Mouse (Mus musculus): ENCODE results near the gene Col12a1. TPM values are rescaled to one million over a fixed set of nuclear protein-coding genes. Genes with fewer than 3 reads are reported as not detected.
"Not testable (repeated sequence)": the region's sequence is repeated elsewhere in the genome, so short reads cannot be mapped to it uniquely, and the experiment has no call there.

Gene Col12a1
- polyA plus RNA-seq, 1 experiment from 2014 or later, result 13.2 TPM

DNA sequence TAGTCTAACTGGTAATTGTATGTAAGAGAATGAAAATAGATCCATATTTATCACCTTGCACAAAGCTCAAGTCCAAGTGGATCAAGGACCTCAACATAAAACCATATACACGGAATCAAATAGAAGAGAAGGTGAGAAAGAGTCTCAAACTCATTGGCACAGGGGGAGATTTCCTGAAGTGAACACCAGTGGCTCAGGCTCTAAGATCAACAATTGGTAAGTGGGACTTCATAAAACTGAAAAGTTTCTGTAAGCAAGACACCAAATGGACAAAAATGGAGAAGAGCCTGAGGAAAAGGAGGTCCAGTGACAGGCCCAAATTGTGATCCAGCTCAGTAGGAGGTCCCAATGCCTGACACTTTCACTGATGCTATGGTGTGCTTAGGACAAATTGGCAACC is 49.8 kb downstream of the Col12a1 start:
- H3K27me3 ChIP-seq (ENCODE audit: control insufficient read depth, insufficient read depth, low read length); H3K4me1 ChIP-seq (ENCODE audit: control insufficient read depth, insufficient read depth, low read length); H3K9me3 ChIP-seq (replicated peaks; ENCODE audit: control insufficient read depth, low read length); H3K9ac ChIP-seq (ENCODE audit: low read length); H3K4me3 ChIP-seq (ENCODE audit: low read length); ATAC-seq (replicated peaks; ENCODE audit: extremely low read depth, insufficient read depth, low FRiP score); H3K4me2 ChIP-seq (ENCODE audit: low read depth, low read length); H3K27ac ChIP-seq (ENCODE audit: low read length); H3K36me3 ChIP-seq (ENCODE audit: control insufficient read depth, insufficient read depth): not testable (repeated sequence)
- 84% methylated on average over 1 of the region's 1 CpGs for WGBS

- Histone ChIP-seq H3K4me2 (ENCODE audit: low read depth, low read length) (no peak overlapping the region), H3K36me3 (ENCODE audit: control insufficient read depth, insufficient read depth) (peaks cover 3% of the 10 kb centered on the region; the same call in 1 of the 2 replicates), H3K27ac (ENCODE audit: low read length) (no peak overlapping the region), H3K9me3 (replicated peaks; ENCODE audit: control insufficient read depth, low read length) (no peaks in the 10 kb centered on the region), H3K27me3 (ENCODE audit: control insufficient read depth, insufficient read depth, low read length) (no peaks in the 10 kb centered on the region), H3K4me3 (ENCODE audit: low read length) (no peak overlapping the region), H3K4me1 (ENCODE audit: control insufficient read depth, insufficient read depth, low read length) (no peaks in the 10 kb centered on the region), H3K9ac (ENCODE audit: low read length) (no peak overlapping the region)
- 84% methylated on average over 16 of the region's 16 CpGs for WGBS
- no peak for ATAC-seq (replicated peaks; ENCODE audit: extremely low read depth, insufficient read depth, low FRiP score)
Observed at GRCm38 (mm10) chr9:79653327-79654150, 65.1 kb downstream of the Col12a1 start.

- no peaks in the 10 kb centered on the region for H3K27me3 ChIP-seq (ENCODE audit: control insufficient read depth, insufficient read depth, low read length)
- no peak overlapping the region for H3K9ac ChIP-seq (ENCODE audit: low read length)
- WGBS, result 43% methylated on average over 9 of the region's 9 CpGs
- no peaks in the 10 kb centered on the region for H3K9me3 ChIP-seq (replicated peaks; ENCODE audit: control insufficient read depth, low read length)
- peaks cover 7% of the 10 kb centered on the region; the same call in 1 of the 2 replicates for H3K36me3 ChIP-seq (ENCODE audit: control insufficient read depth, insufficient read depth)
- no peak overlapping the region for H3K27ac ChIP-seq (ENCODE audit: low read length)
- H3K4me2 ChIP-seq (ENCODE audit: low read depth, low read length), result no peak overlapping the region
- H3K4me3 ChIP-seq (ENCODE audit: low read length), result no peak overlapping the region
- peaks cover 2% of the 10 kb centered on the region for H3K4me1 ChIP-seq (ENCODE audit: control insufficient read depth, insufficient read depth, low read length)
- peak; percentile 55 for ATAC-seq (replicated peaks; ENCODE audit: extremely low read depth, insufficient read depth, low FRiP score)
Observed at GRCm38 (mm10) chr9:79648587-79648986, 70.0 kb downstream of the Col12a1 start.

- no peak overlapping the region for H3K4me3 ChIP-seq (ENCODE audit: low read length)
- no peak overlapping the region for H3K4me2 ChIP-seq (ENCODE audit: low read depth, low read length)
- no peak for ATAC-seq (replicated peaks; ENCODE audit: extremely low read depth, insufficient read depth, low FRiP score)
- 0 out of 2 replicates have a peak, but pooled peaks cover 5% of the 10 kb centered on the region for H3K36me3 ChIP-seq (ENCODE audit: control insufficient read depth, insufficient read depth)
- no peak overlapping the region for H3K27ac ChIP-seq (ENCODE audit: low read length)
- no peaks in the 10 kb centered on the region for H3K9me3 ChIP-seq (replicated peaks; ENCODE audit: control insufficient read depth, low read length)
- H3K9ac ChIP-seq (ENCODE audit: low read length), result no peak overlapping the region
- peaks cover 2% of the 10 kb centered on the region for H3K4me1 ChIP-seq (ENCODE audit: control insufficient read depth, insufficient read depth, low read length)
- H3K27me3 ChIP-seq (ENCODE audit: control insufficient read depth, insufficient read depth, low read length), result no peaks in the 10 kb centered on the region
- 58% methylated on average over 3 of the region's 3 CpGs for WGBS
Observed at GRCm38 (mm10) chr9:79645757-79646156, 72.9 kb downstream of the Col12a1 start.

DNA sequence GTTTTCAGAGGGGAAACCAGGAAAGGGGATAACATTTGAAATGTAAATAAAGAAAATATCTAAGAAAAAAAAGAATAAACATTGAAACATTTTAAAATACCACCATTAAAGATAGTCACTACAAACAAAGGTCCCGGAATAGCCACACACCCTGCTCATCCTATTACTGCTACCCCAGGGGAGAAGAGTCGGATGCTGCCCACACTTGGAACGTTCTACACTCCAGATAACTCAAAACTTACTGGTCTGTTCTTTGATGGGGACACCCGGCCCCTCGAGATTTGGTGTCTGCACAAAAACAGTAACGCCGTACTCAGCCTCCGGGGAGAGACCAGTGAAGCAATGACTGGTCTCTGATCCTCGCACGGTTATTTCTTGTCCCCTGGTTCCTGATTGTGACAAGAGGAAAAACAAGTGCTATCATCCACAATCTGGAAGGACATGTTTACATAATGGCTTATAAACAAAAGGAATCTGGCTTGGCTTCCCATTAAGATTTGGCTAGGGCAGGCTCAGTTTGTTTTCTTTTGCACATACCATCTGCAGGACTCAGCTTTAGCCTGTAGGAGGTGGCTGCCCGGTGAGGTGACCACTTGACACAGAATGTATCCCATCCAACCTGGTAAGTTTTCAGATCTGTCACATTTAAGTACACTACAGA is 79.1 kb downstream of the Col12a1 start:
- Histone ChIP-seq H3K4me2 (ENCODE audit: low read depth, low read length) (no peak overlapping the region), H3K9me3 (replicated peaks; ENCODE audit: control insufficient read depth, low read length) (no peaks in the 10 kb centered on the region), H3K27ac (ENCODE audit: low read length) (no peak overlapping the region), H3K36me3 (ENCODE audit: control insufficient read depth, insufficient read depth) (no peaks in the 10 kb centered on the region), H3K4me1 (ENCODE audit: control insufficient read depth, insufficient read depth, low read length) (peaks cover 9% of the 10 kb centered on the region), H3K4me3 (ENCODE audit: low read length) (no peak overlapping the region), H3K27me3 (ENCODE audit: control insufficient read depth, insufficient read depth, low read length) (no peaks in the 10 kb centered on the region), H3K9ac (ENCODE audit: low read length) (no peak overlapping the region)
- ATAC-seq (replicated peaks; ENCODE audit: extremely low read depth, insufficient read depth, low FRiP score), result no peak
- WGBS, result 51% methylated on average over 11 of the region's 11 CpGs

DNA sequence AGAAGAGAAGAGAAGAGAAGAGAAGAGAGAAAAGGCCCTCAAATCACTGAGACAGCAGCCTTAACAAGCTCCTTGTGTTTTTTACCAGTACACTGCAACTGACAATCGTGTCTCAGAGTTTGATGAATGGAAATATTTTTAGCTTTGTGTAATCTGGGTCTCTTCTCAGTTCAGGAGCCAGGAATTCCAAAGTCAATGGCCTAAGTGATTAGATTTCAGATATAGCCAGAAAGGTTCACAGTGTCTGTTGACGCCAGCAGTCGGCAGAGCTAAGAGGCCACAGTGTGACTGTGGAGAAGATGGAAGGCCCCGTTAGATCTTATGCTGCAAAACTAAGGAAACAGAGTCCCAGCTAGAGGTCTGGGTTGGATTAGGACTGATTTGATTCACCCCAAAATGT is 80.8 kb downstream of the Col12a1 start:
- ATAC-seq (replicated peaks; ENCODE audit: extremely low read depth, insufficient read depth, low FRiP score), result no peak; the same call in 1 of the 2 replicates
- Histone ChIP-seq H3K27ac (ENCODE audit: low read length) (peak overlapping the region; percentile 59), H3K4me2 (ENCODE audit: low read depth, low read length) (peak overlapping the region; percentile 15; the same call in 1 of the 2 replicates), H3K4me3 (ENCODE audit: low read length) (no peak overlapping the region), H3K9me3 (replicated peaks; ENCODE audit: control insufficient read depth, low read length) (no peaks in the 10 kb centered on the region), H3K27me3 (ENCODE audit: control insufficient read depth, insufficient read depth, low read length) (no peaks in the 10 kb centered on the region), H3K36me3 (ENCODE audit: control insufficient read depth, insufficient read depth) (no peaks in the 10 kb centered on the region), H3K9ac (ENCODE audit: low read length) (no peak overlapping the region), H3K4me1 (ENCODE audit: control insufficient read depth, insufficient read depth, low read length) (peaks cover 9% of the 10 kb centered on the region)
- 18% methylated on average over 4 of the region's 4 CpGs for WGBS

- no peak overlapping the region for H3K27ac ChIP-seq (ENCODE audit: low read length)
- H3K4me1 ChIP-seq (ENCODE audit: control insufficient read depth, insufficient read depth, low read length), result peaks cover 9% of the 10 kb centered on the region
- H3K9ac ChIP-seq (ENCODE audit: low read length), result no peak overlapping the region
- H3K4me2 ChIP-seq (ENCODE audit: low read depth, low read length), result no peak overlapping the region
- no peak for ATAC-seq (replicated peaks; ENCODE audit: extremely low read depth, insufficient read depth, low FRiP score)
- 87% methylated on average over 1 of the region's 1 CpGs for WGBS
- no peaks in the 10 kb centered on the region for H3K9me3 ChIP-seq (replicated peaks; ENCODE audit: control insufficient read depth, low read length)
- H3K36me3 ChIP-seq (ENCODE audit: control insufficient read depth, insufficient read depth), result no peaks in the 10 kb centered on the region
- H3K27me3 ChIP-seq (ENCODE audit: control insufficient read depth, insufficient read depth, low read length), result no peaks in the 10 kb centered on the region
- H3K4me3 ChIP-seq (ENCODE audit: low read length), result no peak overlapping the region
Observed at GRCm38 (mm10) chr9:79634076-79634475, 84.6 kb downstream of the Col12a1 start.

GRCm38 (mm10) chr9:79631186-79631585 is 87.4 kb downstream of the Col12a1 start:
- Histone ChIP-seq H3K4me1 (ENCODE audit: control insufficient read depth, insufficient read depth, low read length) (no peaks in the 10 kb centered on the region), H3K9ac (ENCODE audit: low read length) (no peak overlapping the region), H3K4me2 (ENCODE audit: low read depth, low read length) (no peak overlapping the region), H3K27me3 (ENCODE audit: control insufficient read depth, insufficient read depth, low read length) (no peaks in the 10 kb centered on the region), H3K9me3 (replicated peaks; ENCODE audit: control insufficient read depth, low read length) (no peaks in the 10 kb centered on the region), H3K27ac (ENCODE audit: low read length) (no peak overlapping the region), H3K36me3 (ENCODE audit: control insufficient read depth, insufficient read depth) (0 out of 2 replicates have a peak, but pooled peaks cover 2% of the 10 kb centered on the region), H3K4me3 (ENCODE audit: low read length) (no peak overlapping the region)
- WGBS, result 80% methylated on average over 7 of the region's 7 CpGs
- ATAC-seq (replicated peaks; ENCODE audit: extremely low read depth, insufficient read depth, low FRiP score), result no peak

All from heart, embryonic 16.5 days (tissue).